Mouse (Mus musculus) midbrain, postnatal 0 days (tissue): ENCODE data around the gene 4932438H23Rik. TPM values are rescaled to one million over a fixed set of nuclear protein-coding genes. Genes with fewer than 3 reads are reported as not detected.
A peak's percentile ranks its signal among the peaks of the same experiment; 100 is the strongest.

ENCODE experiments used
- ATAC-seq: fragments of 200-750 bp; cut with Nextera tagmentation; 2 replicates; pipeline ENCODE4 v1.8.0; 2017; ENCODE audit warnings: moderate number of reproducible peaks, mild to moderate bottlenecking, moderate TSS enrichment, moderate library complexity; ENCODE audit not compliant: low FRiP score
- DNase-seq: peaks from one replicate; pipeline ENCODE4 v3.0.0-alpha.2; 2015; ENCODE audit warnings: low spot score
- H3K27ac ChIP-seq: fragments of 300-500 bp; sonication (generic); 2 replicates; pipeline ENCODE4 v1.5.1; 2014; ENCODE audit warnings: low read depth, mild to moderate bottlenecking, low read length, mixed read lengths
- H3K27me3 ChIP-seq: fragments of 300-500 bp; sonication (generic); 2 replicates; pipeline ENCODE4 v1.6.1; 2014; ENCODE audit warnings: low read length, control low read depth, mixed read lengths; ENCODE audit not compliant: insufficient read depth
- H3K36me3 ChIP-seq: fragments of 300-500 bp; sonication (generic); 2 replicates; pipeline ENCODE4 v1.6.1; 2014; ENCODE audit warnings: low read length, control low read depth, mixed read lengths; ENCODE audit not compliant: insufficient read depth
- H3K4me1 ChIP-seq: fragments of 300-500 bp; sonication (generic); 2 replicates; pipeline ENCODE4 v1.6.1; 2014; ENCODE audit warnings: mild to moderate bottlenecking, control low read depth, antibody characterized with exemption, low read length, mixed read lengths; ENCODE audit not compliant: insufficient read depth
- H3K4me2 ChIP-seq: fragments of 300-500 bp; sonication (generic); 2 replicates; pipeline ENCODE4 v1.6.1; 2014; ENCODE audit warnings: low read depth, mild to moderate bottlenecking, low read length, mixed read lengths; ENCODE audit not compliant: poor library complexity, severe bottlenecking
- H3K4me3 ChIP-seq: fragments of 300-500 bp; sonication (generic); 2 replicates; pipeline ENCODE4 v1.5.1; 2014; ENCODE audit warnings: low read depth, mild to moderate bottlenecking, low read length, moderate library complexity
- H3K9ac ChIP-seq: fragments of 300-500 bp; sonication (generic); replicated peaks from 2 replicates; pipeline ENCODE4 v1.6.1; 2014; ENCODE audit warnings: mild to moderate bottlenecking, low read length, moderate library complexity, mixed read lengths; ENCODE audit not compliant: poor library complexity, severe bottlenecking
- H3K9me3 ChIP-seq: fragments of 300-500 bp; sonication (generic); 2 replicates; pipeline ENCODE4 v1.6.1; 2016; ENCODE audit warnings: low read length, control low read depth
- CTCF ChIP-seq: IDR thresholded peaks from 2 replicates; pipeline ENCODE4 v1.5.1; 2016; ENCODE audit warnings: antibody characterized with exemption, mild to moderate bottlenecking
- WGBS: fragments of 180-500 bp; shearing (Covaris S2); extraction: QIAGEN DNeasy Blood & Tissue Kit; methylation state at CpG from one replicate; pipeline ENCODE4 v1.1.7; 2014; 5-methylcytosine and 5-hydroxymethylcytosine counted together
- polyA plus RNA-seq: library from polyadenylated mRNA; unstranded; fragments of >200 nt; fragmentation: Nextera tagmentation; extraction: Ambion mirVana; gene quantifications from 2 replicates; pipeline ENCODE4 v1.2.1, GENCODE M21; 2015
- total RNA-seq: library from RNA; depleted of rRNA; stranded (reverse); fragments of >200 nt; gene quantifications from 2 replicates; pipeline ENCODE4 v1.2.3, GENCODE M21; 2014

The 4932438H23Rik gene
- total and polyA plus RNA-seq, 2 experiments from 2014 or later, result 0.77 to 0.81 TPM

GRCm38 (mm10) chr16:91105481-91106051 lies 10.6 kb upstream of the 4932438H23Rik start:
- TF ChIP-seq CTCF, result no peak
- DNase-seq (no peak), ATAC-seq (no peak)
- H3K27me3 ChIP-seq, result peaks cover 16% of the 10 kb centered on the region; the same call in 1 of the 2 replicates
- H3K27ac ChIP-seq, result no peak overlapping the region
- no peak overlapping the region for H3K4me2 ChIP-seq
- H3K4me3 ChIP-seq, result no peak overlapping the region
- no peaks in the 10 kb centered on the region for H3K9me3 ChIP-seq
- 21% methylated on average over 13 of the region's 13 CpGs for WGBS
- H3K36me3 ChIP-seq, result no peaks in the 10 kb centered on the region
- no peak overlapping the region for H3K9ac ChIP-seq
- no peaks in the 10 kb centered on the region for H3K4me1 ChIP-seq

GRCm38 (mm10) chr16:91104821-91105480 lies 10.0 kb upstream of the 4932438H23Rik start:
- Histone ChIP-seq H3K9ac (no peak overlapping the region), H3K9me3 (no peaks in the 10 kb centered on the region), H3K4me2 (no peak overlapping the region), H3K36me3 (no peaks in the 10 kb centered on the region), H3K4me1 (no peaks in the 10 kb centered on the region), H3K27me3 (peaks cover 16% of the 10 kb centered on the region; the same call in 1 of the 2 replicates), H3K27ac (no peak overlapping the region), H3K4me3 (no peak overlapping the region)
- no peak for TF ChIP-seq CTCF
- ATAC-seq (no peak), DNase-seq (no peak)
- WGBS, result 29% methylated on average over 10 of the region's 10 CpGs

GRCm38 (mm10) chr16:91103386-91103785 lies 8.5 kb upstream of the 4932438H23Rik start:
- DNase-seq (no peak), ATAC-seq (no peak)
- peaks cover 16% of the 10 kb centered on the region; the same call in 1 of the 2 replicates for H3K27me3 ChIP-seq
- 79% methylated on average over 14 of the region's 14 CpGs for WGBS
- H3K27ac ChIP-seq, result no peak overlapping the region
- H3K4me3 ChIP-seq, result no peak overlapping the region
- no peaks in the 10 kb centered on the region for H3K9me3 ChIP-seq
- no peak overlapping the region for H3K9ac ChIP-seq
- no peak for TF ChIP-seq CTCF
- no peaks in the 10 kb centered on the region for H3K36me3 ChIP-seq
- peaks cover 4% of the 10 kb centered on the region; the same call in 1 of the 2 replicates for H3K4me1 ChIP-seq
- H3K4me2 ChIP-seq, result no peak overlapping the region

- Histone ChIP-seq H3K4me2 (no peak overlapping the region), H3K36me3 (no peaks in the 10 kb centered on the region), H3K4me1 (peaks cover 4% of the 10 kb centered on the region; the same call in 1 of the 2 replicates), H3K27me3 (peaks cover 6% of the 10 kb centered on the region; the same call in 1 of the 2 replicates), H3K27ac (no peak overlapping the region), H3K9me3 (no peaks in the 10 kb centered on the region), H3K9ac (no peak overlapping the region), H3K4me3 (no peak overlapping the region)
- no peak for TF ChIP-seq CTCF
- DNase-seq, result no peak
- WGBS, result 68% methylated on average over 2 of the region's 2 CpGs
- ATAC-seq, result no peak
Observed at GRCm38 (mm10) chr16:91100484-91100883, 5.6 kb upstream of the 4932438H23Rik start.

GRCm38 (mm10) chr16:91099444-91100065 lies 4.6 kb upstream of the 4932438H23Rik start:
- H3K4me1 ChIP-seq, result peaks cover 4% of the 10 kb centered on the region; the same call in 1 of the 2 replicates
- ATAC-seq (no peak), DNase-seq (peak; percentile 75)
- H3K9me3 ChIP-seq, result no peaks in the 10 kb centered on the region
- WGBS, result 23% methylated on average over 16 of the region's 16 CpGs
- peaks cover 6% of the 10 kb centered on the region; the same call in 1 of the 2 replicates for H3K27me3 ChIP-seq
- 0 out of 2 replicates have a peak overlapping the region, but pooled peaks have one; percentile 9 for H3K4me2 ChIP-seq
- no peak overlapping the region for H3K9ac ChIP-seq
- no peak overlapping the region for H3K27ac ChIP-seq
- no peak overlapping the region for H3K4me3 ChIP-seq
- no peaks in the 10 kb centered on the region for H3K36me3 ChIP-seq
- no peak for TF ChIP-seq CTCF

GRCm38 (mm10) chr16:91097858-91098257 lies 2.9 kb upstream of the 4932438H23Rik start:
- peaks cover 4% of the 10 kb centered on the region; the same call in 1 of the 2 replicates for H3K4me1 ChIP-seq
- no peak overlapping the region for H3K9ac ChIP-seq
- no peaks in the 10 kb centered on the region for H3K27me3 ChIP-seq
- TF ChIP-seq CTCF, result no peak
- DNase-seq, result no peak
- no peaks in the 10 kb centered on the region for H3K36me3 ChIP-seq
- ATAC-seq, result no peak
- no peak overlapping the region for H3K4me2 ChIP-seq
- WGBS, result 96% methylated on average over 11 of the region's 11 CpGs
- no peaks in the 10 kb centered on the region for H3K9me3 ChIP-seq
- H3K27ac ChIP-seq, result no peak overlapping the region
- no peak overlapping the region for H3K4me3 ChIP-seq
